Mouse (Mus musculus): ENCODE results near the gene Zfp821.

DNA sequence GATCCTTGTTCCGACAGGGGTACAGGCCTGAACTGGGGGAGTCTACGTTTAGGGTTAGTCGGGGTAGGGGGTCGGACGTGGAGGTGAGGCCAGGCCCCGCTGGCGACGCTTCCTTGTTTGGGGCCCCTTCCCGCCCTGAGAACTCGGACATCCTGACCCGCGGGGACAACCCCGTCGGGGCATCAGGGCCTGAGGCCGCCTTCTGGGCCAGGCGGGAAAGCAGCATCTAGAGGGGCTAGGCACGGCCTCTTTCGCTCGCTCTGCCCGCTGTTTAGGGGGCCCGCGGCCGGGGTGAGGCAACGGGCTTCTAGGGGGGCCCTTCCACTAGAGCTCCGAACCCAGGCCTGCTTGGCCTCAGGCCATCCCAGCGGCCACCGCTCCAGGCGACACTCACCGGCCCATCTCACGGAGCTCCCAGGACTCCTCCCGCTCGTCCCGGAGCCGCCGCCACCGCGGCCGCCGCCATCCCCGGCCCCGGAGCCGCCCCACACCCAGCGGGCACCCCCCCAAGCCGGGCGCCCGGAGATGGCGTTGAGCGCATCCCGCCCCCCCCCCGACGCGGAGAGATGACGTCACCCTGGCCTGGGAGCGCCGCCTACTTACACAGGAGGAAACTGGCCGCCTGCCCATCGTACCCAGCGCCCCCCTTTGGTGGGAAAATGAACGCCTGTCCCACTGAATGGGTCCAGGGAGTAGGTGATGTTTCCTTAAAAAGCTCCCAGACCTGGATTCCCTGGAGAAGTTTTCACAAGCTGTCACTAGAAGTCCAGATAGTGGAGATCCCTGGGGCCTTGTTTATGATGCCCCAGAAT, 32.1 kb downstream of the Zfp821 start, which contains the start of gene Atxn1l:
- TF ChIP-seq CTCF (IDR thresholded peaks at IDR 0.05), result peak; percentile 79
- no peak for TF ChIP-seq EP300 (IDR thresholded peaks at IDR 0.05)

Measured in lung, postnatal 0 days (tissue).